Mouse (Mus musculus) kidney, embryonic 16.5 days (tissue): ENCODE results near the gene Prkcz. TPM values are rescaled to one million over a fixed set of nuclear protein-coding genes. Genes with fewer than 3 reads are reported as not detected.
A peak's percentile ranks its signal among the peaks of the same experiment; 100 is the strongest.

ENCODE experiments used
- ATAC-seq: fragments of 200-750 bp; cut with Nextera tagmentation; 2 replicates; pipeline ENCODE4 v1.8.0; 2017; ENCODE audit warnings: moderate TSS enrichment; ENCODE audit not compliant: low FRiP score, low TSS enrichment
- H3K27ac ChIP-seq: fragments of 300-500 bp; sonication (generic); 2 replicates; pipeline ENCODE4 v1.5.1; 2014; ENCODE audit warnings: low read length
- H3K27me3 ChIP-seq: fragments of 300-500 bp; sonication (generic); 2 replicates; pipeline ENCODE4 v1.6.1; 2014; ENCODE audit warnings: low read length, control low read depth, mixed read lengths; ENCODE audit not compliant: insufficient read depth
- H3K36me3 ChIP-seq: fragments of 300-500 bp; sonication (generic); 2 replicates; pipeline ENCODE4 v1.6.1; 2014; ENCODE audit warnings: low read length, control low read depth, mixed read lengths; ENCODE audit not compliant: insufficient read depth
- H3K4me1 ChIP-seq: fragments of 300-500 bp; sonication (generic); 2 replicates; pipeline ENCODE4 v1.6.1; 2014; ENCODE audit warnings: low read length, control low read depth, mixed read lengths; ENCODE audit not compliant: insufficient read depth
- H3K4me2 ChIP-seq: fragments of 300-500 bp; sonication (generic); replicated peaks from 2 replicates; pipeline ENCODE4 v1.6.1; 2014; ENCODE audit warnings: low read depth, low read length
- H3K4me3 ChIP-seq: fragments of 300-500 bp; sonication (generic); 2 replicates; pipeline ENCODE4 v1.5.1; 2014; ENCODE audit warnings: mild to moderate bottlenecking, low read length
- H3K9ac ChIP-seq: fragments of 300-500 bp; sonication (generic); replicated peaks from 2 replicates; pipeline ENCODE4 v1.6.1; 2014; ENCODE audit warnings: low read length
- H3K9me3 ChIP-seq: fragments of 300-500 bp; sonication (generic); 2 replicates; pipeline ENCODE4 v1.6.1; 2016; ENCODE audit warnings: low read length, control low read depth
- WGBS: fragments of 180-500 bp; shearing (Covaris S2); extraction: QIAGEN DNeasy Blood & Tissue Kit; methylation state at CpG from one replicate; pipeline ENCODE4 v1.1.7; 2014; 5-methylcytosine and 5-hydroxymethylcytosine counted together
- polyA plus RNA-seq: library from polyadenylated mRNA; unstranded; fragments of >200 nt; fragmentation: Nextera tagmentation; extraction: Ambion mirVana; gene quantifications from 2 replicates; pipeline ENCODE4 v1.2.1, GENCODE M21; 2015

Prkcz gene
- polyA plus RNA-seq, 1 experiment from 2014 or later, result 17.9 TPM

DNA sequence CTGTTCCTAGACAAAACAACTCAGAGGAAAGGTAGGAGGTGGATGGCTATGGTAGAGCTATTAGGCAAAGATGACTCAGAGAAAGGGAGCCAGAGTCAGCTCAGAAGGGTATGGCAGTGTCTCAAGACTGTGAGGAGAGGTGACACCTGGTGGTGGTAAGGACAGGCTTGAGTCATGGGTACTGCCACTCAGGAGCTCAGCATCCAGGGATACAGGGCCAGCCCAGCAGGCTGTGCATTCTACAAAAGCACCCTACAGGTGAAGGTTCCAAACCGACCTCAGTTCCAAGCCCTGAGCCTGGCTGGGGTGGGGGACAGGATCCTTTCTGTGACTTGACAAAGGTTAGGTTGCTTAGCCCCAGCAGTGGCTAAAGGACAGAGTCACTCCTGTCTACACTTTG is 72.6 kb downstream of the Prkcz start:
- no peak overlapping the region for H3K9ac ChIP-seq
- H3K4me2 ChIP-seq, result no peak overlapping the region
- no peaks in the 10 kb centered on the region for H3K36me3 ChIP-seq
- 92% methylated on average over 1 of the region's 1 CpGs for WGBS
- H3K4me3 ChIP-seq, result no peak overlapping the region
- no peak overlapping the region for H3K27ac ChIP-seq
- H3K4me1 ChIP-seq, result peaks cover 11% of the 10 kb centered on the region
- H3K9me3 ChIP-seq, result no peaks in the 10 kb centered on the region
- no peaks in the 10 kb centered on the region for H3K27me3 ChIP-seq
- no peak for ATAC-seq

DNA sequence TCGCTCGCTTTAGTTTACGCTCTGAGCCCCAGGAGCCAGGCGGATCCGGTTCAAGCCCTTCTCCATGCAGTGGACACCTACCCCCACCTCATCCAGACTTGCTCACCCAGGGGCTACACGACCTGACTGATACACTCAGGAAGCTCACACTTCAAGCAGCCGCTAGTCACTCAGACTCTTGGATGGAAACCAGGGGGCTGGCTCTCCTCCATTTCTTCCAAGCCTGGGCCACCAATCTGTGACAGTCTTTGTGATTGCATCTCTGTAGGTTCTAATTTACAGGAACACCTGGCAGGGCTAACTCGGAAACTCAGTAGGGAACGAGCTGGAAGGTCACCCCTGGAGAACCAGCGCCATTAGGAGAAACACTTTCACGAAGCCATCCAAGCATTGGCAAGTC is 73.4 kb downstream of the Prkcz start:
- Histone ChIP-seq H3K27me3 (no peaks in the 10 kb centered on the region), H3K4me3 (no peak overlapping the region), H3K9ac (no peak overlapping the region), H3K4me2 (no peak overlapping the region), H3K4me1 (peaks cover 19% of the 10 kb centered on the region), H3K27ac (no peak overlapping the region), H3K36me3 (no peaks in the 10 kb centered on the region), H3K9me3 (no peaks in the 10 kb centered on the region)
- ATAC-seq, result no peak
- 88% methylated on average over 11 of the region's 11 CpGs for WGBS

DNA sequence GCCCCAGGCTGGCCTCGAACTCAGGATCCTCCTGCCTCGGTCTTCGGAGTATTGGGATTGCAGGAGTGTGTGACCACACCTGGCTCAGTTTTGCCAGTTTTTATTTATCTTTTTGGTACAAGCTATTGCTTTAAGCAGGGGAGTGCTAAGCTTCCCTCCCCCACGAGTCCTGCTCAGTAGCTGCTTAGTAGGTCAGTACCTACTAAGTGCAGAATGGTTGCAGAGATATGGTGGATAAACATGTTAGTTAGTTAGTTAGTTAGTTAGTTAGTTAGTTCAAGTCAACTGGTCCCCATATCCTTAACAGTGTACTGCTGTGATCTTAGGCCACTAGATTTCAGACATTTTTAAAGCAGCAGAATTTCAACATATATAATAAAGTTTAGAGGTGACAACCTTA is 75.1 kb downstream of the Prkcz start:
- H3K36me3 ChIP-seq, result no peaks in the 10 kb centered on the region
- ATAC-seq, result no peak

DNA sequence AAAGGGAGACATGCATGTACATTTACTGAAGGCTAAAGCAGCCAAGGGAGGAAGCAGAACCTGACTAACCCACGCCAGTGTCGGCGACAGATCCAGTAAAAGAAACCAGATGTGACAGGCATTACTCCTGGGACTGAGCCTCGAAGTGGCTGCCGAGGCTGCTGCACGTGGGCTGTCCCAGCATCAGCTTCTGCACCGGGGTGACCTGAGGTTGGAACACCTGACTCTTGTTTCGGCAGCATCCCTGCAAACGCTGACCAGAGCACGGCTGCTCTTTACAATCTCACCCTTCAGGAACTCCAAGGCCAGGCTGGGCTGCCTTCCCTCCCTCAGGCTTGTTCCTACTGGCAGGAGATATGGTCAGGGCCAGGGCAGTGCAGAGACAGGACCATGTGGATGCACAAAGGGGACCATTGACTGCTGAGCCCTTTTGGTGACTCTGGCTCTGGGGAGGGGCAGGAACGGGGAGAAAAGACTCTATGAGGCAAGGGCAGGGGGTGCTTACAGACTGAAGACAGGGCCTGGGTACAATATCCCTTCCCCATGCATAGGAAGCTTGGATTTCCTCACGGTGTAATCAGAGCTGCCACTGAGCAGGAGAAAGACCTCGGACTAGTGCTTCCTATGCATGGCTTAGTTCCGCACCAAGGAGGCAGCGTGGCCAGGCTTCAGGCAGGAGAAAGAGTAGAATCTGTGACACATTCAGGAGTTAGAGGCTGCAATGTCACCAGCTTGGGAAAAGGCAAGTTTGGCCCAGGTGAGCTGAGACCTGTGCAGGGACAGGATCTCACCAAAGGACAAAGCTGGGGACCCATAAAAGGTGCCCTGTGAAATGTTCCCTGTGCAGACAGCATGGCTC is 76.4 kb downstream of the Prkcz start:
- H3K4me2 ChIP-seq, result no peak overlapping the region
- H3K4me3 ChIP-seq, result no peak overlapping the region
- no peaks in the 10 kb centered on the region for H3K36me3 ChIP-seq
- no peaks in the 10 kb centered on the region for H3K27me3 ChIP-seq
- no peak overlapping the region for H3K9ac ChIP-seq
- peaks cover 44% of the 10 kb centered on the region for H3K4me1 ChIP-seq
- H3K9me3 ChIP-seq, result no peaks in the 10 kb centered on the region
- ATAC-seq, result no peak
- 48% methylated on average over 15 of the region's 15 CpGs for WGBS
- no peak overlapping the region for H3K27ac ChIP-seq

More for the DNA sequence above, 75.1 kb downstream of the Prkcz start:
- Histone ChIP-seq H3K27me3 (no peaks in the 10 kb centered on the region), H3K9ac (no peak overlapping the region), H3K27ac (no peak overlapping the region), H3K4me2 (no peak overlapping the region), H3K4me1 (peaks cover 33% of the 10 kb centered on the region), H3K9me3 (no peaks in the 10 kb centered on the region), H3K4me3 (no peak overlapping the region)
- 92% methylated on average over 4 of the region's 4 CpGs for WGBS

DNA sequence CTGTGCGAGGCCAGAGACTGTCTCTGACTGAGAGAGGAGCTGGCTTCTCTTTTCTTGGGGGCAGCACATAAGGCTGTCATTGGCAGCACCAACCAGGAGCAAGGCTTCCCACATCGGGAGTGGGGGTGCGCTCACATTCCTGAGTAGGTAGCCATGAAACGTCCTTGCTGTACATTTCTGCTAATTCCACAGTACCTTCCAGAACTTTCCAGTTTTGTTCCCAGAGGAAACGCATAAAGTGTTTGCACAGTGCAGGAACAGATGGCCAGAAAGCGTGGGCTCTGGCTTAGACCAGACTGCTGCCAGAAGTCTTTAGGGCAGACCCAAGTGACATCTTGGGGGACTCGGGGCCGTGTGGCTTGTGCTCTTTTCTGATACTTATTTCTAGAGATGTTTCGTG is 77.6 kb downstream of the Prkcz start:
- H3K4me1 ChIP-seq, result peaks cover 44% of the 10 kb centered on the region
- H3K36me3 ChIP-seq, result no peaks in the 10 kb centered on the region

DNA sequence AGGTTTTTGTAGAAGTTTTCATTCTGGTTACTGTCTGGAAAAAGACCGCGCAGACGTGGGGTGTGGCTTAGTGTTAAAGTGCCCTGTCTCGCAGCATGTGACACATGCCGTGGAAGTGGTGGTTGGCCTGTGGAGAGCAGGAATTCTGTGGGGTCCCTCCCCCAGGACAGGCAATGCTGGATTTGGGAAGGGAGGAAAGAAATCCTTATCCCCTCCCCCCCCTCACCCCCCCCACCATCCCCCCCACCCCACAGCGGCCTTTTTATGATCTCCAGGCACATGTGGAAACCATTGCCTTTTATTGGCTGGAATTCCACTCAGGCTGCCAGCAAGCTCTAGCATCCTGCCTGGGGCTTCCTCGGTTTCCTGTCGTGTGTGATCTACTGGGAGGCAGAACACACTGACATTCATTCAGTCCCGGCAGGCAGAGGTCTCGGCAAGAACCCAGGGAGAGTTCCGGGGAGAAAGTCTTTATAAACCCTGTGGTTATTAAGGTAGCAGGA is 78.1 kb downstream of the Prkcz start:
- Histone ChIP-seq H3K9me3 (no peaks in the 10 kb centered on the region), H3K36me3 (no peaks in the 10 kb centered on the region), H3K27me3 (no peaks in the 10 kb centered on the region), H3K27ac (peak overlapping the region; percentile 84), H3K4me3 (peak overlapping the region; percentile 7; the same call in 1 of the 2 replicates), H3K4me2 (peak overlapping the region; percentile 31), H3K9ac (peak overlapping the region; percentile 50; the same call in 1 of the 2 replicates), H3K4me1 (peaks cover 44% of the 10 kb centered on the region)
- ATAC-seq, result peak; percentile 66
- 8% methylated on average over 11 of the region's 11 CpGs for WGBS

More for the DNA sequence above, 77.6 kb downstream of the Prkcz start:
- WGBS, result 46% methylated on average over 9 of the region's 9 CpGs
- H3K27me3 ChIP-seq, result no peaks in the 10 kb centered on the region
- no peaks in the 10 kb centered on the region for H3K9me3 ChIP-seq
- no peak for ATAC-seq
- H3K27ac ChIP-seq, result peak overlapping the region; percentile 84
- peak overlapping the region; percentile 31 for H3K4me2 ChIP-seq
- peak overlapping the region; percentile 7; the same call in 1 of the 2 replicates for H3K4me3 ChIP-seq
- H3K9ac ChIP-seq, result peak overlapping the region; percentile 50

DNA sequence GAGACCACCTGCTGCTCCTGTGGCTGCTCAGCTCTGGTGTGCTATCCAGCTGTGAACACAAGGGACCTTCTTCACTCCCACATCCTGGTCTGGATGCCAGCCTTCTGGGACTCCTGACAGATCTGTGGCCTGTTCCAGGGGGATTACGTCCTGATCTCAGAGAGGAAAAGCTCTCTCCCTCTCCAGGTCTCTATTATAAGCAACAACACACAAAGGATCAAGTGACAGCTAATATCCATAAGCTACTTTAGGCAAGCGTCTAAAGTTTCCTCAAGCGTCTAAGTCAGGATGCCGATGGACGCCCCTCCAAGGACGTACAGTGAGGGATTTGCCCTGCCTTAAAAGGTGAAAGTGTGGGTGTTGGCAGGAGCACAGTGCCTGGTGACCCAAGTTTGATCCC is 78.9 kb downstream of the Prkcz start:
- no peaks in the 10 kb centered on the region for H3K36me3 ChIP-seq
- ATAC-seq, result no peak
- H3K9ac ChIP-seq, result peak overlapping the region; percentile 17; the same call in 1 of the 2 replicates
- no peak overlapping the region for H3K4me2 ChIP-seq
- no peak overlapping the region for H3K4me3 ChIP-seq
- H3K4me1 ChIP-seq, result peaks cover 44% of the 10 kb centered on the region
- H3K27ac ChIP-seq, result peak overlapping the region; percentile 82
- WGBS, result 27% methylated on average over 6 of the region's 6 CpGs
- H3K27me3 ChIP-seq, result no peaks in the 10 kb centered on the region
- no peaks in the 10 kb centered on the region for H3K9me3 ChIP-seq

DNA sequence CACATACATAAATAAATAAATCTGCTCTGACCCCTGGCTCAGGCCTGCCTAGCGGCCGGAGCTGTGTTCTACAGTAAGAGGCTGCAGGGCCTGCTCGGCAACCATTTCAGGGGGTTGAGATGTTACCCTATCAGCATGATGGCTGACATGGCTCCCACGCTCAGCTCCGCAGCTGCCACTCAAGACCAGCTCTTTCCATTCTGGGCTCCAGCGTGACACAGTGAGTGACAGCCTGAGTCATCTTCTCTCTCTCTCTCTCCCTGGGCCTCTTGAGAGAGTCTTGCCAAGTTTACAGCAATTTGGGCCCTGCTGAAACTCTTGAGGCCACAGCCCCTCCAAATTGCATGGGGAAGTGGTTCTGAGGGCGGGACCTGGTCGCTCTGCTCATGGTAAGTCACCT is 79.5 kb downstream of the Prkcz start:
- no peaks in the 10 kb centered on the region for H3K9me3 ChIP-seq
- 85% methylated on average over 8 of the region's 8 CpGs for WGBS
- H3K4me3 ChIP-seq, result no peak overlapping the region
- no peaks in the 10 kb centered on the region for H3K27me3 ChIP-seq
- H3K9ac ChIP-seq, result no peak overlapping the region
- H3K4me2 ChIP-seq, result no peak overlapping the region
- H3K27ac ChIP-seq, result peak overlapping the region; percentile 82
- ATAC-seq, result no peak
- H3K36me3 ChIP-seq, result no peaks in the 10 kb centered on the region
- H3K4me1 ChIP-seq, result peaks cover 44% of the 10 kb centered on the region

DNA sequence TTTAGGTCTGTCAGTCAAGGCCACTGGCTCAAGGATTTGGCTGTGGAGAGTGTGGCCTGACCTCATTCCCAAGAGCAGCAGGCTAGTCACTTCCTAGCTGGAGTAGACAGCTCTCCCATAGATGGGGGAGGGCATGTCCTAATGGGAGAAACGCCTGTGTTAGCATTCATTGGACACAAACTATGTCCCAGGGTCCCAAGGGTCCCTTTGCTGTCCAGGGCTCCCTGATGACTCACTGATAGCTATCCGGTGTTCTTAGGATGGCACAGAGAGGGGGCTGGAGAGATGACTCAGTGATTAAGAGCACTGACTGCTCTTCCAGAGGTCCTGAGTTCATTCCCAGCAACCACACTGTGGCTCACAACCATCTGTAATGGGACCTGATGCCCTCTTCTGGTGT is 79.9 kb downstream of the Prkcz start:
- WGBS, result 77% methylated on average over 2 of the region's 2 CpGs
- H3K9me3 ChIP-seq, result no peaks in the 10 kb centered on the region
- H3K4me2 ChIP-seq, result no peak overlapping the region
- H3K27me3 ChIP-seq, result no peaks in the 10 kb centered on the region
- H3K4me3 ChIP-seq, result no peak overlapping the region
- no peaks in the 10 kb centered on the region for H3K36me3 ChIP-seq
- ATAC-seq, result no peak
- H3K27ac ChIP-seq, result peak overlapping the region; percentile 33; the same call in 1 of the 2 replicates
- H3K4me1 ChIP-seq, result peaks cover 44% of the 10 kb centered on the region
- H3K9ac ChIP-seq, result no peak overlapping the region

DNA sequence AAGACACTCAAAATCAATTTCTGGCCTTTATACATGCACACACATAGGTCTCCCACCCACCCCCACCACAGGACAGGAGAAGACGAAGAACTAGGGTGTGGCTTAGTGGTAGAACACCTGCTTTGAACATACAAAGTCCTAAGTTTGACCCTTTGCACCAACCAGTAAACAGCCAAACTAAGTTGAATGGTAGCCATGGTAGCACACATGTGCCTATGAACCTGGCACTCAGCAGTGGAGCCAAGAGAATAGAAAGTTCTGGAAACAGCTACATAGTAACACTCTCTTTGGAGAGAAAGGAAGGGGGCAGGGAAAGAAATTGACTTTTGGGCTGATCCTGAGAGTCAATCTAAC is 80.4 kb downstream of the Prkcz start:
- Histone ChIP-seq H3K27me3 (no peaks in the 10 kb centered on the region), H3K36me3 (no peaks in the 10 kb centered on the region), H3K27ac (peak overlapping the region; percentile 33; the same call in 1 of the 2 replicates), H3K9ac (no peak overlapping the region), H3K9me3 (no peaks in the 10 kb centered on the region), H3K4me2 (no peak overlapping the region), H3K4me1 (peaks cover 44% of the 10 kb centered on the region), H3K4me3 (no peak overlapping the region)
- no peak for ATAC-seq
- 82% methylated on average over 1 of the region's 1 CpGs for WGBS
